Mouse (Mus musculus) v-Abl transformed pro-B cells (cell line): ENCODE results near the gene Dnajc4.

Experiments used
- in situ Hi-C, 2 experiments: fragments of 400-800 bp; cut with MboI; formaldehyde crosslinking; loops; one replicate each; pipeline ENCODE4 v1.15.1; 2025; ENCODE audit not compliant: unreplicated experiment in 2 of 2

The Dnajc4 gene

DNA sequence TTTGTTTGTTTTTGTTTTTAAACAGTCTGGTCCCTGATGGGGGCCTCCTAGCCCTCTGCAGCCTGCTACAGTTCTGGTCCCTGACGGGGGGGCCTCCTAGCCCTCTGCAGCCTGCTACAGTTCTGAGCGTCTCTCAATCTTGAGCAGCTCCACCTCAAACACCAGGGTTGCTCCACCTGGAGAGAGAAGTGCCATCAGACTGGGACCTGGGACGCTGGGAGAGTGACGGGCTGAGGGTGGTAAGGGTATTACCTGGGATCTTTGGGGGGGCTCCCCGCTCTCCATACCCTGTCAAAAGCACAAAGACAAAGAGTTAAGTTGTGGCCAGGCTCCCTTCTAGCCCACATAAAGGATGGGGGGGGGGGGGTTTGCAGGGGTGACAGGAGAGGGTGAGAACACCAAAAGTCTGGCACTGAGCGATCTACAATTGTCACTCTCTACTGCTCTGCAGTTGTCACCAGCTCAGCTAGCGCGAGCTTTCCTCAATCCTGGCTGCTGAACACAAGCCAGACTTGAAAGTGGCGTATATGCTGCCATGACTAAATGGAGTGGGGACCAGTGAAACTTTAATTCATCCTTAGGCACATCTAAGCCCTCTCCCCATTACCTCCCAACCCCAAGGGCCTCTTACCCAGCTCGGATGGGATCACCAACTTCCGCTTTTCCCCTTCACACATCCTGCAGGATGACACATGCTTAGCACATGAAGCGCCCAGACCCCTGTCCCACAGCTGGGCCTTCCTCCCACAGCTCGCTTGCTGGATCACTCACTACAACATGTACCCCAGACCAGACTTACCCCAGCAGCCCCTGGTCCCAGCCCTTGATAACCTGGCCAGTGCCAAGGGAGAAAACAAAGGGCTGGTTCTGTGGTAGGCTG lies 14.4 kb downstream of the Dnajc4 start:
- in situ Hi-C loops = loop anchor here (5.0 kb wide), 2 partner anchors 44 to 56 kb away; partner anchors contain the start of gene Esrra (in 2 of the 2)

DNA sequence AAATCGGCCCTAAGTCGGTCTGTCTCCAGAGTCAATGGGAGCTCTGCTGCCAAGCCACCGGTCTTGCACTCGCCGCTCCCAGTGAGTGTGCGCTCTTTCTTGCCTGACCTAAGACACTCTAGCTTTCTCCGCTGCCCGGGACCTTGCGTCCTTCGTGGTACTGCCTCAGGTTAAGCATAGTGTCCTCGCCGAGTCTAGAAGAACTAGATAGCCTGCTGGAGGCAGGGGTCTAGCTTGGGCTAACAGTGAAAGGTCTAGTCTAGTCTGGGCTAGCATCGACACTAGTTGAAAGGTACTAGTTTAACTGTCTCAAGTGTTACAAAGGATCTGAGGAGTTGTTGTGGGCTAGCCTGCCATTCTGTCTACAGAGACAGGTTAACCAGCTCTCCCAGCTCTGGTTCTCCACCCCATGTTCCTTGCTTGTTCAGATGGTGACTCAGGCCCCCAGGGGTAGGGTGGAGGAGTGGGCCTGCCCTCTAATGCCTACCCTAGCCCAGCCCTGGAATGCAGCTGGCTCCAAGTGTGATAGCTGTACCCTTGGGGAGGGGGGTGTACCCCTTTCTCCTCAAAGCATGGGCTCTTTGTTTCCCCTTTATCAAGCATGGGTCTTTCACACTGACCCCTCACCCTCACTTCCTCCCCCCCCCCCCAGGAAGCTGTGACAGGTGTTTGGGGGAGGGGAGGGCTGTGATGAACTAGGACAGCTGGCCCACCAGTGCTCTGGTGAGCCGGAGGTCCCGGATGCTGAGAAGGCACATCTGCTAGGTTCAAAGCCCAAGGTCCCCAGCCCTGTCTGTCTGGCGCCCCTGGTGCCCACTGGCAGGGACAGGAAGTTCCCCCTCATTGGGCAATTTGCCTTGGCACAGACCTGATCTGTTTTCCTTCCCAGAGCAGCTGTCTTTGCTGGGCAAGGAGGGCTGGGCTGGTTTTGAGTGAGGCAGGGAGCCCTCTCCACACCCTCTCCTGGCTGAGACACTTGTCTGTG lies 16.5 kb downstream of the Dnajc4 start, which contains the start of gene Plcb3:
Gene Plcb3 (minus strand): TSS at position 934 of the 985 bp plus-strand sequence.
- in situ Hi-C loops = loop anchor here (5.0 kb wide), 2 partner anchors 46 to 54 kb away; partner anchors contain the start of gene Esrra (in 2 of the 2)

DNA sequence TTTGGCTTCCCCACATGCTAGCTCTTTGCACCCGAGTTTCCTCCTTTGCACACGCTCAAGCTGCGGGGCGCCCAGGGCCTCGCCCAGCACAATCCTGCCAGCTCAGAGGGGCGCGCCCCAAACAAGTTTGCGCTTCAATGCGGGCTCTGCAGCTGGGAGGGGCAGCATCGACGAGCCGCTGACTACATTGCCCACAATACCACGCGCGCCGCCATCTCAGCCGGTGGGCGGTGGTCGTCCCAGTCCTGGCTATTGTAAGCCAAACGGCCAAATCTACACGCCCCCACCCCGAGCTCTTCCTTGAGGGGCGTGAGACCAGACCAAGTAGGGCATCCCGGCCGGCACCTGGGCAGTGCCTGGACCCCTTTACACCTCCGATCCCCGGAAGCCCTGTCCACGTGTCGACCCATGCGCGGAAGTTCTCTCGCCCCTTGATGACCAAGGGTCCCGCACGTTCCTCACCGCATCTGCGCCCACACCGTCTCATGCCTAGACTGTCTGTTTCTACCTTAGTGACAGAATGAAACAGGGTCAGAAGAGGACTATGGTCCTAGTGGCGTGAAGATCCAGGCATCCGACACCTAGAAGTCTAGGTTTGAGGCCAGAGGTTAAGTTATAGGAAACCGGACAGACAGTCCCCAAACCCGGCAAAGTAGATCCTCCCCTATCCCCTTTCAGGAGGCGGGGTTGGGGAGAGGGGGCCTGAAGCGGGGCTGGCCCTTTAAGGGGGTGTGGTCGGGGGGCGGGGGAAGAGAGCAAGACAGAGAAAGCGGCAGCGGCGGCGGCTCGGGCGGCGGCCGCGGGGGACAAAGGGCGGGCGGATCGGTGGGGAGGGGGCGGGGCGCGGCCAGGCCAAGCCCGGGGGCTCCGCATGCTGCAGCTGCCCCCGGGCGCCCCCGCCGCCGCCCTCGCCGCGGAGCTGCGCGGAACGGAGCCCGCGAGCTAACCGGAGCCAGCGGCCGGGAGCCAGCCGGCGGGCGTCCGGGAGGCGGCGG lies 17.9 kb downstream of the Dnajc4 start, which contains the start of gene Ppp1r14b:
Gene Ppp1r14b (plus strand): TSS at position 758 of the 995 bp plus-strand sequence.
- in situ Hi-C loops = loop anchor here (5.0 kb wide), 2 partner anchors 48 to 52 kb away; partner anchors contain the start of gene Esrra (in 2 of the 2)

DNA sequence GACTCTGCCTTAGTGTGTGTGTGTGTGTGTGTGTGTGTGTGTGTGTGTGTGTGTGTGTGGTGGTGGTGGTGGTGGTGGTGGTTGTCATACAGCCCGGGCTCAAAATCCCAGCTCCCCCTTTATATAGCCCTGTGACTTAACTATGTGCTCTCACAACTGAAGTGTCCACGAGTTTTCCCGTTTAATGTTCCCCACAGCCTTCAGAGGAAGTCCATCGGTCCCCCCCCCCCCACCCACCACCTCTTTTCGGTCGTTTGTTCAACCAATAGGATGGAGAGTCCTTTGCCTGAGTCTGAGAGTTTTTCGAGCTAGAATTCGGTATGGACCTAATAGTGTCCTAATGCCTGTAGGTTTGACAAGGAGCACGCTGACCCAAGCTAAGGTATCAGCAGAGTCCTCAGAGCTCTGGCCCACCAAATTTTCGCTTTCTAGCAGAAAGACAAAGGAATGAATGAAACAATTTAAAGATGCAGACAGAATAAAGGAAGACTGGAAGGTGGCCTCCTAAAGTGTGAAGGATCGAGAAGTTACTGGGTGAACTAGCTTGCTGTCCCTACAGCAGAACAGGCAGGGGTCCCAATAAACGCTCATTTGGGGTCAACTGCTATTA lies 18.7 kb downstream of the Dnajc4 start:
- in situ Hi-C loops = no loop called here

DNA sequence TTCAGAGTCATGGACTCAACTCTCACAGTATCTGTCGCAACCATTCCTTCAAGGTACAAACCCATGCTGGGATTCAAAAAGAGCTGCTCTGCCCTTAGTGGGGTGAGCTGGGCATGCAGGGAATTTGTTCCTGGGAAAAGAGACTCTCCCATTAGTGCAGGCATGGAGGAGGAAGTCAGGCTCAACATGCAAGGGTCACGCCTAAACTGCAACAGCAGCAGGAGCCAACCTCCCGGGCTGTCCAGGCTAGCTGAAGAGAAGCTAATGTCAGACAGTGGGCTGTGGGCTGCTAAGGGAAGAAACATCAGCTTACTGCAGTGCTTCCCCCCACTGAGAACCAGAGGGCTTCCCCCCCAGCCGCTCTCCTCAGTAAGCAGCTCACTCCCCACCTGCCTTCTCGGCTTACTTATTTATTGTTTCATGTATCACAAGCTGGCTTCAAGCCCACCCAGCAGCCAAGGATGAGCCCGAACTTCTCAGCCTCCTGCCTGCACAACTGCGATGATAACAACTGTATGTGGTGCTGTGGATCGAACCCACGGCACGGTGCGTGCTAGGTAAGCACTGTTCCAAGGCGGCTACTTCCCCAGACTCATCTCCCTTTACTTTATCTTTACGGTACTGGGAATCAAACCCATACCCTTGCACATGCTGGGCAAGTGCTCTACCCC lies 20.0 kb downstream of the Dnajc4 start:
- in situ Hi-C loops = no loop called here

DNA sequence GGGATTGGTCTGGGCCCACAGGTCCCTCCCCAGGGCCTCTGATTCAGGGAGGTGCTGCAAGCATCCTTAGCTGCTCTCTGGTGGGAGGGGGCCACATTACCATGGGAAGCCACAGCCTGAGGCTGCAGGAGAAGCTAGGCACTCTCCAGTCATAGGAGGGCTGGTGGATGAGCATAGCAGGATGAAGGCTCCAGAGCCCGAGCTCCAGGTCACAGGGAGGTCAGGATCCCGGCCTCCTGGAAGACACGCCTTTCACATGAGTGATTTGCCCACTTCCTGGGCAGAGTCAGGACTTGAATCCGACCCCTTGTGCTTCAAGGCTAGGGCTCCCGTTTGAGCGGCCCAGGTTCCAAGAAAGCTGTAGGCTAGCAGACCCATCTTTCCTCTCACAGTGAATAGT lies 20.7 kb downstream of the Dnajc4 start:
- in situ Hi-C loops = no loop called here

DNA sequence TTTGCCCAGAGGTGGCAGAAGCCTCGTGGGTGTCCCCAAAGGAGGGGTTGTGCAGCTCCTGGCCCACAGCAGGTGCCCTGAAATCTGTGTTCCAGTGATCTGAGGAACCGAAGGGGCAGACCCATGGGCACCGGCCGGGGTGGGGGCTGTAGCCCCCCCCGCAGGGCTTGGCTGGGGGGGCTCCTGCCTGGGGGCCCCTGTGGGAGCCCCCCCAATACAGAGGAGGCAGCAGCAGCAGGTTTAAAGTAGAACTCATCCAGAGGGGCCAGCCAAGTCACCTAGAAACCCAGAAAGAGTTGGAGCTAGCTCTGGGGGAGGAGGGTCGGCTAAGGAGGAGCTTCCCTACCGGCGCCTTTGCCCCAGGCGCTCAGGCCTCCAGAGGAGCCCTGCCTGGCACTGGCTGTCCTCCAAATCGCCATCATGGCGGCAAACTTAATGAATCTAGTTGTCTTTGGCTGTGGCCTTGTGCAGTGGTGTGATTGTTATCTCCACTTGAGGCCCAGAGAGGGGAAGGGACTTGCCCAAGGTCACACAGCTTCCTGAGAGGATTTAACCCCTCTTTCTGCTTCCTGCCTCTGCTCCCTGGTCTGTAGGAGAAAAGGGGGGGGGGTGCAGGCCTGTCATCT lies 21.8 kb downstream of the Dnajc4 start:
- in situ Hi-C loops = no loop called here

DNA sequence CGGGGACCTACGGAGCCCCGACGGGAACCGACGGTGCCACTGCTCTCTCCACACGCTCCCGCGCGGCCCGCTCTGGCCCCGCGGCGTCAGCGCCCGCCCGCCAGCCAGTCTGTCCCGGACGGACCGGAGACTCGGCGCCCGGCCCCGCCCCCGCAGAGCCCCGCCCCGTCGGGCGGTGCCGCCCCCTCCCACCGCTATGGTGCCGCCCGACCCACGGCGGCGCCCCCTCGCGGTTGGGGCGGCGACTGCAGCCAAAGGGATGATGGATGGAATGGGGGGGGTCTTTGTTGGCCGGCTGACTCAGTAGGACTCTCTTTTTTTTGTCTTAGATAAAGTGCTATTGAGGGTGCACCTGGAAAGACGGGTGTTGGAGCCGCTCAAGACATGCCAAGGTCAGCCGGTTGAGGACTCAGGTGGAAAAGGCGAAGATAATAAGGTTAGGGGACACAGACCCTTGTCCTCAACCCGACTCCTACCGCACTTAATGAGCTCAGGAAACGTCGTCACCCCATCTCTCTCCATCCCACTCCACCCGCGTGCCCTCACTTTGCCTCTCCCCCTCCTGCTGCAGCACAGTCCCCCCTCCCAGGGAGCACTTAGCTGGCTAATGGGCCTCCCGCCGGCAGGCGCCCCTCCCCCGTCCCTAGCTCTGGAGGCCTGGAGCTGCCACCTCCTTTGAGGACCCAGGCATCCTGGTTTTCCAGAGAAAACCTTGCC lies 22.5 kb downstream of the Dnajc4 start:
- in situ Hi-C loops = no loop called here

DNA sequence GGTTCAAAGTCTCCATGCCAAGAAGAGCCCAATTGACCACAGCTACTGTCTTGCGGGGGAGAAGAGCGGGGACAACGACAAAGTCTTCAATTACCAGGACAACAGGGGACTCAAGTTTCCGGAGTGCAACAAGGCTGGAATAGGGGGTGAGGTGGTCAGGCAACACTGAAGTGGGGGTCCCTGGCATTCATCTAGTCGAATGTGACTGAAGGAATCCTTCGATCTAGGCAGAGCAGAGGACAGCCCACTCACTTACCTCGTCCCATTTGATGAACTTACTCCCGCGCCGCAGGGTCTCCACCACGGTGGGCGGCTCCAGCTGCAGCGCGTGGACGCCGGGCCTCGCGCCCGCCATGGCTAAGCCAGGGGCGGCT lies 23.1 kb downstream of the Dnajc4 start:
- in situ Hi-C loops = no loop called here

DNA sequence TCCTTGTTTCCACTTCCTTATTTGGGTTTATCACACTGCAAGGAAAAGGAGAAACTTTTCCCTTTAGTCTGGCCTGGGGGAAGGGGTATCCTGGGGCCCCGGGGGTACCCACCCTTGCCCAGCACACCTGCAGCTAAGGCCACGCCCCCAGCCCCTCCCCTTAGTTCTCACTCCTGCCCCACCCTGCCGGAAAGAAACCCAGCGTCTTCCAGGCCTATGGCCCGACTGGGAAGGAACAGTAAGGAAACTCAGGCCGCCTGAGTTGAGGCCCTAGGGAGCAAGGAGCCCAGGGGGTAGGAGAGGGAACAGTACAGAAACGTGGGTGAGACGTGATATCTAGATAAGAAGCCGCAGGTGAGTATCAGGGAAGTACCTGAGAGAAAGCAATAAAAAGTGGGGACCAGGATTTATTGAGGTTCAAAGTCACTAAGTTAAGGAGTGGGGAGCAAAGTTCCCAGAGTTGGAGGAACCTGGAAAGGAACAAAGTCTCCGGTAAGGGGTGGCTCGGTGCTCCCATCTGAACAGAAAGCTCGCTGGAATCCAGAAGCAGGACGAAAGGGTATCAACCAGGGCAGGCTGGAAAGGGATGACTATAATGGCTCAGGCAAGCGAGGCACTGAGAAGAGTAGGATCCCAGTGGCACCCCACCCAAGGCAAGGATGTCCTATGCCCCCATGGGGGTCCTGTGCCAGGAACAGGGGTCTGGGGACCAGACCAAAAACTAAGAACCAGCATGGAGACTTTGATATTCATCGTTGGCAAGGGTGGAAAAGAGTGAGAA lies 23.7 kb downstream of the Dnajc4 start:
- in situ Hi-C loops = no loop called here

DNA sequence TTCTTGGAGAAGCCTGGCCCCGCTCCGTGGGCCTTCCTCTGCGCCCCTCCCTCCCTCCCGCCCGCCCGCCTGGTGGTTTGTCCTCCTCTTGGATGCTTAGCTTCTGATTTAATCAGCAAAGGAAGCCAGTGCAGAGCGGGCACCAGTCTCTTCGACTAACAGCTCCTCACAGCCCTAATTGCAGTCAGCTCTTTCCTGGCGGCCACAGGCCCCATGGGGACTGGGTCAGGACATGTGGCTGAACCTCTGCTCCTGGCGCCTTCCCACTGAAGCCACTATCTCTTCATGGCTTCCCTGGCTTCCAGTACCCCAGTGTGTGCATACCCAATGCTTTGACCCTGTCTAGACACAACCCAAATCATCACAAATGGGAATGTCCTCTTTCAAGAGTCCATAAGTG lies 35.9 kb downstream of the Dnajc4 start:
- in situ Hi-C loops = no loop called here

DNA sequence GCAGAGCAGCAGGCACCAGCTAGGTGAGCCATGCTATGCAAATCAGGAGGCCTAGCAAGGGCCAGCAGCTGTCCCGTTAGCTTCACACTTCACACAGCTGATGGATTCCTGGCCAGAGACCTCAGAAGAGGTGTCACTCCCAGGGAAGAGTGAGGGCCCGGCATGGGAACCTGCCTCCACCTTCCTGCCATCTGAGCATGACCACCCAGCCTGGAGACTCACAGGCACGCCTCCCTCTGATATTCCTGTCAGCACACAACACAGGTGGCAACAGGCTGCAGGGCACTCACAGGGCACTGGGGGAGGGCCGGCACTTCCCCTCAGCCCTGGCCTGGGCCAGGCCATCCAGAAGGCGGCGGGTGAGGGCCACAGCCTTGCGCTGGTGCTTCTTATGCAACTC lies 36.9 kb downstream of the Dnajc4 start:
- in situ Hi-C loops = no loop called here

DNA sequence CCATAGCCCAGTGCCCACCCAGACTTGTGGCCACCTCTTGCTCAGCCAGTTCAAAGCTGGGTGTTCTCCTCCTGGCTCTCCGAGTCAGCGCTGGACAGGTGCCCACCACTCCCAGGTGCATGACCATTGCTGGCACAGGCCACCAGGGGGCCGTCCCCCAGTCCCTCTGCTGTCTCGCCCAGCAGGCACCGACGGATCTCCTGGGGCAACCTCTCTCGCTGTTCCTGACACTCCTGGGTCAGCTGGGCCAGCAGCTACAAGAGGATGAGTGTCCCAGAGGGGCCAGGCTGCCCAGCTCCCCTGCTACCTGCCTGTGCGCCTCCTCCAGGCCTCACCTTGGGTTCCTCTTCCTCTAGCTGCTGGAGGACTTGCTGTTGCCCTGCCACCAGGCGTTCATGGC lies 38.3 kb downstream of the Dnajc4 start:
- in situ Hi-C loops = no loop called here

DNA sequence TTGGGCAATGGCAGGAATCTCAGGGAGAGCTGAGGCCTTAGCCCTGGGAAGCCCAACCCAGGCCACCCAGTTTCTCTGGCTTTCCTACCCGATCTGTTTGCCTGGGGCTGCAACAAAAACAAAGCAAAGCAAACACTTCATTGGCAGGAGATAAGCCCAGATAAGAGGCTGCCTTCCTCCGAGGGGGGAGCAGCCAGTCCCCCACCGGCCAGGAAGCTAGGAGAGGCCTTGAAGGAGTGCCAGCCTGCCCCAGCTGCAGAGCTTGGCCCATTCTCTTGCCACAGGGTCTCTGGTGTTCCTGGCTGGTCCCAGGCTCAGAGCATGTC lies 39.7 kb downstream of the Dnajc4 start:
- in situ Hi-C loops = no loop called here

DNA sequence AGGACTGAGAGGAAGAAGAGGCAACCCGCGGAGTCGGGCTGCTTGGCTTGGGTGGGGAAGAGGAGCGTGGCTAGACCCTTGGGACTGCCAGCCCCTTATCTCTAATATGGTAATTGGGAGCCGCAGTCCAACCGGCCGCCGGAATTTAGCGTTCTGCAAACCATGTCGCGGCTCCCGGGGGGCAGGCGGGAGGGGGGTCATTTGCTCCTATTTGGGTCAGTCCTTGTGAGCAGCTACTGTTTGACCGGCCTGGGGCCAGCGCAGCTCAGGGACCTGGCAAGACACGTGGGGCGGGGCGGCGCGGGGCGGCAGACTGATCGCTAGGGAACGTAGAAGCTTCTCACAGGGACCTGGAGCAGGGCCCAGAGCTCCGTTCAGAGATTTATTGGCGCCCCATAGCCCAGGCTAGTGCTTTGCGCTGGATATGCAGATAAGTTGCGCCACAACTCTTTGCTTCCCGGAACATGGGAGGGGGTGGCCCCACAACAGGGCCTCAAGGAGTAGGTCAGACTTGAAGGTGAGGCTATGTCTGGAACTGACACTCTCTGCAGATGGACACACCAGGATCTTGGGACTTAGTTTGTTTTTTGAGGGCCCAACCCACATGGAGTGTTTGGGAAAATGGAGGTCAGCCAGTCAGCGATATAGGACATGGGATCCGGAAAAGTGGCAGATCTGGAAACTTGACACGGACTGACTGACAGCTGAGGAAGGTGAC lies 40.2 kb downstream of the Dnajc4 start:
- in situ Hi-C loops = no loop called here

DNA sequence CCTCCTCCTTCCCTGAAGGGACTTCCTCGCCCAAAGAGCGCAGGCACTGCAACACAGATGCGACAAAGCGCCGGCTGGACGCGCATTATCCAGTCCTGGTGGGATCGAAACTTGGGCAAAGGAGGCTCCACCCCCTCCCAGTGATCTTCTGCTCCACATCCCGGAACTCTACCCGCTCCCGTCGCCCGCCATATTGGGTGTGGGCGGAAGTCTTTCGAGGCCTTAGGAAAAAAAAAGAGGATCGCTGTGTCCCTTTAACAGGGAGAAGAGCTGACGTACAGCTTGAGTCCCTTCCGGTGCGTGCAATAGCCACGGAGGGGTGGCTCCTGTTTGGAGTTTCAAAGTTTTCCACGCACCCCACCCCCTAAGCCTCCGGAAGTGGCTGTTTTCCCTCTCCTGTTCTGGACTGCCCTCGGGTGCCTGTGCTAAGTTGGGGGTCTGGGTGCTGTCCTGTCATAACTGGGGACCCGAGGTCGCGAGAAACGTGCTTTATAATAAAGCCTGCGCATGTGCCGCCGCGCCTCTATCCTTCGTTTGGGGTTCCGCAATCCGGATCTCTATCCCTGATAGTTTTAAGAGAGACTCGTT lies 40.9 kb downstream of the Dnajc4 start:
- in situ Hi-C loops = no loop called here
